Mouse (Mus musculus) neural tube, embryonic 14.5 days (tissue): ENCODE data around the gene Abca13. TPM values are rescaled to one million over a fixed set of nuclear protein-coding genes. Genes with fewer than 3 reads are reported as not detected.

Source experiments
- ATAC-seq: fragments of 200-750 bp; cut with Nextera tagmentation; 2 replicates; pipeline ENCODE4 v1.8.0; 2017; ENCODE audit warnings: low read depth, mild to moderate bottlenecking, moderate TSS enrichment, moderate library complexity
- H3K27ac ChIP-seq: fragments of 300-500 bp; sonication (generic); 2 replicates; pipeline ENCODE4 v1.5.1; 2014; ENCODE audit warnings: low read depth, mild to moderate bottlenecking, control low read depth, low read length, moderate library complexity, mixed read lengths
- H3K27me3 ChIP-seq: fragments of 300-500 bp; sonication (generic); 2 replicates; pipeline ENCODE4 v1.6.1; 2014; ENCODE audit warnings: low read length; ENCODE audit not compliant: control insufficient read depth, insufficient read depth
- H3K36me3 ChIP-seq: fragments of 300-500 bp; sonication (generic); 2 replicates; pipeline ENCODE4 v1.6.1; 2014; ENCODE audit warnings: low read length, mixed read lengths; ENCODE audit not compliant: control insufficient read depth, insufficient read depth
- H3K4me1 ChIP-seq: fragments of 300-500 bp; sonication (generic); 2 replicates; pipeline ENCODE4 v1.6.1; 2014; ENCODE audit warnings: low read length; ENCODE audit not compliant: control insufficient read depth, insufficient read depth
- H3K4me2 ChIP-seq: fragments of 300-500 bp; sonication (generic); 2 replicates; pipeline ENCODE4 v1.6.1; 2014; ENCODE audit warnings: mild to moderate bottlenecking, low read depth, low read length, control low read depth
- H3K4me3 ChIP-seq: fragments of 300-500 bp; sonication (generic); 2 replicates; pipeline ENCODE4 v1.5.1; 2014; ENCODE audit warnings: low read depth, low read length, control low read depth, mixed read lengths
- H3K9ac ChIP-seq: fragments of 300-500 bp; sonication (generic); replicated peaks from 2 replicates; pipeline ENCODE4 v1.6.1; 2014; ENCODE audit warnings: low read depth, mild to moderate bottlenecking, control low read depth, low read length, mixed read lengths
- H3K9me3 ChIP-seq: fragments of 300-500 bp; sonication (generic); 2 replicates; pipeline ENCODE4 v1.6.1; 2016; ENCODE audit warnings: low read length; ENCODE audit not compliant: control insufficient read depth
- whole genome bisulfite sequencing: fragments of 180-500 bp; shearing (Covaris S2); extraction: QIAGEN DNeasy Blood & Tissue Kit; methylation state at CpG from one replicate; pipeline ENCODE4 v1.1.7; 2014; 5-methylcytosine and 5-hydroxymethylcytosine counted together
- polyA plus RNA-seq: library from polyadenylated mRNA; unstranded; fragments of >200 nt; fragmentation: Nextera tagmentation; extraction: Ambion mirVana; gene quantifications from 2 replicates; pipeline ENCODE4 v1.2.1, GENCODE M21; 2014

The Abca13 gene
- polyA plus RNA-seq, 1 experiment from 2014 or later: 0.01 TPM

GRCm38 (mm10) chr11:9531715-9532114 is 340.0 kb downstream of the Abca13 start:
- H3K9me3 ChIP-seq: no peaks in the 10 kb centered on the region
- H3K9ac ChIP-seq: no peak overlapping the region
- ATAC-seq: no peak
- no peaks in the 10 kb centered on the region for H3K36me3 ChIP-seq
- H3K4me2 ChIP-seq: no peak overlapping the region
- H3K4me3 ChIP-seq: no peak overlapping the region
- H3K4me1 ChIP-seq: no peaks in the 10 kb centered on the region
- WGBS: 92% methylated on average over 8 of the region's 8 CpGs
- H3K27ac ChIP-seq: no peak overlapping the region
- no peaks in the 10 kb centered on the region for H3K27me3 ChIP-seq

- 73% methylated on average over 1 of the region's 1 CpGs for WGBS
- no peak for ATAC-seq
- Histone ChIP-seq H3K9me3 (no peaks in the 10 kb centered on the region), H3K36me3 (no peaks in the 10 kb centered on the region), H3K27ac (no peak overlapping the region), H3K27me3 (no peaks in the 10 kb centered on the region), H3K4me2 (no peak overlapping the region), H3K9ac (no peak overlapping the region), H3K4me3 (no peak overlapping the region), H3K4me1 (no peaks in the 10 kb centered on the region)
These were observed 341.4 kb downstream of the Abca13 start for GRCm38 (mm10) chr11:9533189-9533588.

GRCm38 (mm10) chr11:9533658-9534202 is 342.0 kb downstream of the Abca13 start:
- Histone ChIP-seq H3K4me2 (no peak overlapping the region), H3K9me3 (no peaks in the 10 kb centered on the region), H3K27me3 (no peaks in the 10 kb centered on the region), H3K36me3 (no peaks in the 10 kb centered on the region), H3K27ac (no peak overlapping the region), H3K9ac (no peak overlapping the region), H3K4me1 (no peaks in the 10 kb centered on the region), H3K4me3 (no peak overlapping the region)
- 89% methylated on average over 1 of the region's 1 CpGs for whole genome bisulfite sequencing
- ATAC-seq: no peak

- Histone ChIP-seq H3K4me1 (no peaks in the 10 kb centered on the region), H3K4me2 (no peak overlapping the region), H3K4me3 (no peak overlapping the region), H3K9me3 (no peaks in the 10 kb centered on the region), H3K9ac (no peak overlapping the region), H3K27me3 (no peaks in the 10 kb centered on the region), H3K27ac (no peak overlapping the region), H3K36me3 (no peaks in the 10 kb centered on the region)
- 73% methylated on average over 6 of the region's 6 CpGs for WGBS
- ATAC-seq: no peak
These were observed 345.1 kb downstream of the Abca13 start for GRCm38 (mm10) chr11:9536811-9537210.

- H3K4me3 ChIP-seq: no peak overlapping the region
- 83% methylated on average over 1 of the region's 1 CpGs for WGBS
- no peak overlapping the region for H3K27ac ChIP-seq
- no peaks in the 10 kb centered on the region for H3K9me3 ChIP-seq
- no peak overlapping the region for H3K4me2 ChIP-seq
- no peak overlapping the region for H3K9ac ChIP-seq
- no peaks in the 10 kb centered on the region for H3K27me3 ChIP-seq
- no peaks in the 10 kb centered on the region for H3K36me3 ChIP-seq
- no peaks in the 10 kb centered on the region for H3K4me1 ChIP-seq
- ATAC-seq: no peak
These were observed 346.6 kb downstream of the Abca13 start for GRCm38 (mm10) chr11:9538328-9538727.

- H3K4me1 ChIP-seq: no peaks in the 10 kb centered on the region
- H3K9me3 ChIP-seq: no peaks in the 10 kb centered on the region
- 91% methylated on average over 2 of the region's 2 CpGs for WGBS
- no peak overlapping the region for H3K27ac ChIP-seq
- H3K36me3 ChIP-seq: no peaks in the 10 kb centered on the region
- H3K4me2 ChIP-seq: no peak overlapping the region
- no peak overlapping the region for H3K4me3 ChIP-seq
- H3K27me3 ChIP-seq: no peaks in the 10 kb centered on the region
- no peak overlapping the region for H3K9ac ChIP-seq
- ATAC-seq: no peak
These were observed 368.3 kb downstream of the Abca13 start for GRCm38 (mm10) chr11:9560026-9560425.

GRCm38 (mm10) chr11:9568302-9568701 is 376.6 kb downstream of the Abca13 start:
- Histone ChIP-seq H3K4me1 (no peaks in the 10 kb centered on the region), H3K4me3 (no peak overlapping the region), H3K36me3 (no peaks in the 10 kb centered on the region), H3K9me3 (no peaks in the 10 kb centered on the region), H3K9ac (no peak overlapping the region), H3K4me2 (no peak overlapping the region), H3K27me3 (no peaks in the 10 kb centered on the region), H3K27ac (no peak overlapping the region)
- no peak for ATAC-seq
- 86% methylated on average over 2 of the region's 2 CpGs for WGBS

- H3K4me3 ChIP-seq: no peak overlapping the region
- no peak for ATAC-seq
- H3K4me1 ChIP-seq: no peaks in the 10 kb centered on the region
- H3K27ac ChIP-seq: no peak overlapping the region
- WGBS: 67% methylated on average over 6 of the region's 6 CpGs
- H3K9ac ChIP-seq: no peak overlapping the region
- no peaks in the 10 kb centered on the region for H3K36me3 ChIP-seq
- no peak overlapping the region for H3K4me2 ChIP-seq
- no peaks in the 10 kb centered on the region for H3K27me3 ChIP-seq
- no peaks in the 10 kb centered on the region for H3K9me3 ChIP-seq
These were observed 378.6 kb downstream of the Abca13 start for GRCm38 (mm10) chr11:9570319-9570718.

GRCm38 (mm10) chr11:9574894-9575293 is 383.2 kb downstream of the Abca13 start:
- no peak for ATAC-seq
- Histone ChIP-seq H3K4me3 (no peak overlapping the region), H3K4me1 (no peaks in the 10 kb centered on the region), H3K27me3 (no peaks in the 10 kb centered on the region), H3K36me3 (no peaks in the 10 kb centered on the region), H3K9ac (no peak overlapping the region), H3K4me2 (no peak overlapping the region), H3K9me3 (no peaks in the 10 kb centered on the region), H3K27ac (no peak overlapping the region)
- WGBS: 78% methylated on average over 4 of the region's 4 CpGs
